Mouse (Mus musculus) C2C12 (cell line): Measurements from ENCODE around the gene Nrbf2.

ENCODE experiments used
- CEBPB ChIP-seq: IDR thresholded peaks from one replicate; pipeline ENCODE4 v1.6.1; 2011; ENCODE audit warnings: low read depth, mild to moderate bottlenecking, control low read depth, moderate library complexity
- USF1 ChIP-seq: IDR thresholded peaks from one replicate; pipeline ENCODE4 v1.6.1; 2011; ENCODE audit warnings: low read depth, mild to moderate bottlenecking, control low read depth, moderate library complexity

GRCm38 (mm10) chr10:67328208-67328607 is 43.1 kb upstream of the Nrbf2 start:
- TF ChIP-seq CEBPB = no peak
- no peak for TF ChIP-seq USF1
